ENCODE assay signal across 27 mouse cellular contexts in genomic region chr15:80701481-80702257, GRCm38 (mm10). TPM values are rescaled to one million over a fixed set of nuclear protein-coding genes. Genes with fewer than 3 reads are reported as not detected.
DNase-seq lines count a peak whose midpoint lies in the region; ATAC-seq and TF ChIP-seq lines count a peak whose summit lies in the region.
"Had no signal": no experiment of that assay in that cellular context is flagged by ENCODE, and none has a peak within 500 bp of the region (broad histone marks: within the 10 kb centered on the region; RNA-seq: fewer than 3 reads in every experiment).

No protein-coding gene starts in this region.

- no peaks in the 10 kb centered on the region for H3K9me3 ChIP-seq in intestine, embryonic 16.5 days (ENCODE audit: control insufficient read depth, low read length)
- H3K9me3 ChIP-seq in intestine, embryonic 15.5 days, result no peaks in the 10 kb centered on the region
- no peaks in the 10 kb centered on the region for H3K9me3 ChIP-seq in midbrain, embryonic 13.5 days
- no peaks in the 10 kb centered on the region for H3K9me3 ChIP-seq in midbrain, embryonic 10.5 days (replicated peaks)
- H3K9me3 ChIP-seq in stomach, postnatal 0 days (ENCODE audit: control insufficient read depth, low read length), result no peaks in the 10 kb centered on the region
- H3K9me3 ChIP-seq: hindbrain, embryonic 10.5 days; limb, embryonic 10.5 days; limb, embryonic 15.5 days; liver, embryonic 13.5 days had no signal

- 58% methylated on average over 8 of the region's 8 CpGs for WGBS in intestine, embryonic 16.5 days
- WGBS in intestine, embryonic 15.5 days, result 58% methylated on average over 8 of the region's 8 CpGs
- 76% methylated on average over 8 of the region's 8 CpGs for WGBS in midbrain, embryonic 13.5 days
- 75% methylated on average over 8 of the region's 8 CpGs for WGBS in midbrain, embryonic 10.5 days
- WGBS in stomach, postnatal 0 days, result 51% methylated on average over 8 of the region's 8 CpGs

- peaks cover 7% of the 10 kb centered on the region for H3K4me1 ChIP-seq in intestine, embryonic 16.5 days (ENCODE audit: control insufficient read depth, insufficient read depth, low read length)
- peaks cover 2% of the 10 kb centered on the region; the same call in 1 of the 2 replicates for H3K4me1 ChIP-seq in intestine, embryonic 15.5 days (replicated peaks)
- peaks cover 16% of the 10 kb centered on the region for H3K4me1 ChIP-seq in midbrain, embryonic 13.5 days (replicated peaks)
- peaks cover 27% of the 10 kb centered on the region for H3K4me1 ChIP-seq in midbrain, embryonic 10.5 days
- no peaks in the 10 kb centered on the region; the same call in 1 of the 2 replicates for H3K4me1 ChIP-seq in stomach, postnatal 0 days (replicated peaks; ENCODE audit: control insufficient read depth, insufficient read depth)

- H3K4me2 ChIP-seq in intestine, embryonic 16.5 days (ENCODE audit: low read depth, low read length), result no peak overlapping the region
- H3K4me2 ChIP-seq in intestine, embryonic 15.5 days (replicated peaks), result no peak overlapping the region
- no peak overlapping the region for H3K4me2 ChIP-seq in midbrain, embryonic 13.5 days (replicated peaks)
- no peak overlapping the region for H3K4me2 ChIP-seq in stomach, postnatal 0 days (replicated peaks; ENCODE audit: low read depth)
- H3K4me2 ChIP-seq: limb, embryonic 15.5 days; liver, embryonic 13.5 days; lung, embryonic 14.5 days had no signal

- peak; percentile 45; the same call in 1 of the 2 replicates for ATAC-seq in intestine, embryonic 16.5 days
- ATAC-seq in intestine, embryonic 15.5 days, result no peak; the same call in 1 of the 2 replicates
- ATAC-seq in midbrain, embryonic 13.5 days, result no peak
- ATAC-seq in megakaryocyte, adult 5-6 weeks (ENCODE audit: poor library complexity, severe bottlenecking), result peak; percentile 41
- peak; percentile 73 for ATAC-seq in stomach, postnatal 0 days (ENCODE audit: low FRiP score, low TSS enrichment)
- ATAC-seq: forebrain, embryonic 16.5 days had no signal

- TF ChIP-seq EP300 in stomach, postnatal 0 days (optimal IDR thresholded peaks at IDR 0.05), result no peak

- DNase-seq in midbrain, embryonic 10.5 days (ENCODE audit: low spot score), result no peak
- peak; percentile 66 for DNase-seq in stomach, postnatal 0 days (ENCODE audit: low spot score)
- DNase-seq in heart, adult 18-20 months, result no peak
- DNase-seq in adipocyte (ENCODE audit: low spot score), result no peak
- DNase-seq: adrenal gland, adult 2 months; adrenal gland, postnatal 36 days; cerebellum, adult 18-20 months; cerebellum, postnatal 10 days; heart, postnatal 14 days; kidney, adult 2 months; kidney, postnatal 4 days; layer of hippocampus, postnatal 36 days; liver, embryonic 13.5 days; lung, embryonic 14.5 days; thymus, adult 2 months; thymus, postnatal 36 days had no signal

- H3K27me3 ChIP-seq in intestine, embryonic 16.5 days (replicated peaks; ENCODE audit: control insufficient read depth, insufficient read depth, low read length), result no peaks in the 10 kb centered on the region
- H3K27me3 ChIP-seq in intestine, embryonic 15.5 days (replicated peaks), result no peaks in the 10 kb centered on the region
- peaks cover 3% of the 10 kb centered on the region; the same call in 1 of the 2 replicates for H3K27me3 ChIP-seq in midbrain, embryonic 13.5 days
- H3K27me3 ChIP-seq in midbrain, embryonic 10.5 days (ENCODE audit: low read depth, poor library complexity, severe bottlenecking), result peaks cover 21% of the 10 kb centered on the region
- H3K27me3 ChIP-seq in stomach, postnatal 0 days (ENCODE audit: control insufficient read depth, insufficient read depth, low read length), result no peaks in the 10 kb centered on the region
- H3K27me3 ChIP-seq: limb, embryonic 15.5 days had no signal

- H3K36me3 ChIP-seq in intestine, embryonic 16.5 days (ENCODE audit: control insufficient read depth, insufficient read depth, low read length), result no peaks in the 10 kb centered on the region
- no peaks in the 10 kb centered on the region for H3K36me3 ChIP-seq in intestine, embryonic 15.5 days
- H3K36me3 ChIP-seq in midbrain, embryonic 13.5 days, result no peaks in the 10 kb centered on the region
- no peaks in the 10 kb centered on the region for H3K36me3 ChIP-seq in midbrain, embryonic 10.5 days
- H3K36me3 ChIP-seq in stomach, postnatal 0 days (ENCODE audit: control insufficient read depth, insufficient read depth, low read length), result no peaks in the 10 kb centered on the region; the same call in 1 of the 2 replicates
- H3K36me3 ChIP-seq: hindbrain, embryonic 10.5 days; limb, embryonic 10.5 days; limb, embryonic 15.5 days; liver, embryonic 13.5 days had no signal

- H3K27ac ChIP-seq in intestine, embryonic 16.5 days (ENCODE audit: low read length), result no peak overlapping the region
- H3K27ac ChIP-seq in intestine, embryonic 15.5 days, result no peak overlapping the region
- no peak overlapping the region for H3K27ac ChIP-seq in midbrain, embryonic 13.5 days
- H3K27ac ChIP-seq in midbrain, embryonic 10.5 days (replicated peaks), result no peak overlapping the region
- no peak overlapping the region for H3K27ac ChIP-seq in stomach, postnatal 0 days (replicated peaks)
- H3K27ac ChIP-seq: hindbrain, embryonic 10.5 days; kidney, postnatal 0 days; limb, embryonic 10.5 days; limb, embryonic 15.5 days; liver, embryonic 13.5 days had no signal

- H3K9ac ChIP-seq in intestine, embryonic 16.5 days (ENCODE audit: low read depth, low read length), result no peak overlapping the region
- H3K9ac ChIP-seq in intestine, embryonic 15.5 days, result no peak overlapping the region
- peak overlapping the region; percentile 39; the same call in 1 of the 2 replicates for H3K9ac ChIP-seq in midbrain, embryonic 13.5 days (replicated peaks)
- H3K9ac ChIP-seq in stomach, postnatal 0 days (ENCODE audit: low read length), result no peak overlapping the region
- H3K9ac ChIP-seq: limb, embryonic 15.5 days; liver, embryonic 13.5 days; lung, embryonic 14.5 days had no signal

- H3K4me3 ChIP-seq in intestine, embryonic 16.5 days (ENCODE audit: low read length), result no peak overlapping the region
- H3K4me3 ChIP-seq in intestine, embryonic 15.5 days (replicated peaks), result no peak overlapping the region
- no peak overlapping the region for H3K4me3 ChIP-seq in midbrain, embryonic 13.5 days (replicated peaks)
- no peak overlapping the region for H3K4me3 ChIP-seq in midbrain, embryonic 10.5 days
- H3K4me3 ChIP-seq in stomach, postnatal 0 days (ENCODE audit: low read depth, low read length), result no peak overlapping the region
- H3K4me3 ChIP-seq: erythroblast, embryonic 14.5 days; hindbrain, embryonic 10.5 days; limb, embryonic 10.5 days; limb, embryonic 15.5 days; liver, embryonic 13.5 days had no signal

- TF ChIP-seq CTCF in stomach, postnatal 0 days (IDR thresholded peaks at IDR 0.05; ENCODE audit: low read depth), result no peak

RNA-seq across cellular contexts. Expression of gene Tnrc6b, which starts 9.4 kb away (rescaled TPM):
- 18.0 and 18.2 TPM in 2 replicates for polyA plus RNA-seq in intestine, embryonic 16.5 days (2015; fragmentation: Nextera tagmentation; extraction: Ambion mirVana)
- polyA plus RNA-seq in intestine, embryonic 15.5 days (2015; fragmentation: Nextera tagmentation; extraction: Ambion mirVana), result 19.8 and 20.7 TPM in 2 replicates
- polyA plus RNA-seq in midbrain, embryonic 13.5 days (2015; fragmentation: Nextera tagmentation; extraction: Ambion mirVana), result 48.7 and 51.0 TPM in 2 replicates
- polyA plus RNA-seq in midbrain, embryonic 10.5 days (2016; fragmentation: Nextera tagmentation; extraction: Ambion mirVana), result 43.5 and 54.7 TPM in 2 replicates
- total RNA-seq in megakaryocyte, adult 5-6 weeks (2015), result 41.6 and 54.7 TPM in 2 replicates
- 32.1 and 40.2 TPM in 2 replicates for total RNA-seq in megakaryocyte, adult 5-6 weeks (2017)
- 8.5 and 9.4 TPM in 2 replicates for polyA plus RNA-seq in stomach, postnatal 0 days (2015; fragmentation: Nextera tagmentation; extraction: Ambion mirVana)
- total RNA-seq in heart, adult 18-20 months (2021), result 10 to 100 TPM; 42.3 to 48.8 TPM

RNA-seq across cellular contexts. Expression of gene Fam83f, which starts 30.0 kb away (rescaled TPM):
- polyA plus RNA-seq in intestine, embryonic 16.5 days (2015; fragmentation: Nextera tagmentation; extraction: Ambion mirVana), result 24.9 and 29.2 TPM in 2 replicates
- 19.2 and 20.2 TPM in 2 replicates for polyA plus RNA-seq in intestine, embryonic 15.5 days (2015; fragmentation: Nextera tagmentation; extraction: Ambion mirVana)
- polyA plus RNA-seq in midbrain, embryonic 13.5 days (2015; fragmentation: Nextera tagmentation; extraction: Ambion mirVana), result 0.19 and 0.27 TPM in 2 replicates
- 0.26 and 0.64 TPM in 2 replicates for polyA plus RNA-seq in midbrain, embryonic 10.5 days (2016; fragmentation: Nextera tagmentation; extraction: Ambion mirVana)
- total RNA-seq in megakaryocyte, adult 5-6 weeks (2015), result 1.0 and 1.5 TPM in 2 replicates
- total RNA-seq in megakaryocyte, adult 5-6 weeks (2017), result 1.7 and 2.6 TPM in 2 replicates
- 20.5 and 24.3 TPM in 2 replicates for polyA plus RNA-seq in stomach, postnatal 0 days (2015; fragmentation: Nextera tagmentation; extraction: Ambion mirVana)
- total RNA-seq in heart, adult 18-20 months (2021), result under 1 TPM in 1 of 2 experiments, not detected in 1; 0.18 TPM
- total RNA-seq: common myeloid progenitor, adult 5-6 weeks; layer of hippocampus, postnatal 36 days had no signal
- polyA plus RNA-seq: erythroblast, embryonic 14.5 days; forebrain, embryonic 16.5 days had no signal

Comparison
In these comparisons a context has a peak if more than half of its experiments do, and no peak if none do; other contexts are left out.
1. ATAC-seq: peak in intestine, embryonic 16.5 days (single experiment), megakaryocyte, adult 5-6 weeks (single experiment) and stomach, postnatal 0 days (single experiment); none in intestine, embryonic 15.5 days (single experiment) and midbrain, embryonic 13.5 days (single experiment).
2. RNA of gene Fam83f, which starts 30.0 kb away (polyA plus RNA-seq): 24.9 to 29.2 TPM in intestine, embryonic 16.5 days, 20.5 to 24.3 TPM in stomach, postnatal 0 days and 19.2 to 20.2 TPM in intestine, embryonic 15.5 days; 0.26 to 0.64 TPM in midbrain, embryonic 10.5 days and 0.19 to 0.27 TPM in midbrain, embryonic 13.5 days; every median in the first group is over 10 times any median in the second.